Mouse (Mus musculus) granulocyte monocyte progenitor cell, adult 5-6 weeks (primary cell): ENCODE data around the gene Fli1. TPM values are rescaled to one million over a fixed set of nuclear protein-coding genes. Genes with fewer than 3 reads are reported as not detected.

ENCODE experiments used
- ATAC-seq: replicated peaks from 2 replicates; pipeline ENCODE4 v1.8.0; 2016; ENCODE audit warnings: mild to moderate bottlenecking, moderate TSS enrichment, inconsistent platforms; ENCODE audit not compliant: poor library complexity, severe bottlenecking
- total RNA-seq, 2 experiments: library from RNA; stranded (forward) in 1 of 2; stranded (reverse) in 1 of 2; fragments of 200-712, 200-1000 nt in 1 of 2; fragments of >200 nt in 1 of 2; fragmentation: Nextera tagmentation in 1 of 2; gene quantifications; 2 replicates each; pipeline ENCODE4 v1.2.3; 2014 to 2017

The Fli1 gene
- total RNA-seq, 2 experiments from 2014 or later: 68.3 to 106 TPM

DNA sequence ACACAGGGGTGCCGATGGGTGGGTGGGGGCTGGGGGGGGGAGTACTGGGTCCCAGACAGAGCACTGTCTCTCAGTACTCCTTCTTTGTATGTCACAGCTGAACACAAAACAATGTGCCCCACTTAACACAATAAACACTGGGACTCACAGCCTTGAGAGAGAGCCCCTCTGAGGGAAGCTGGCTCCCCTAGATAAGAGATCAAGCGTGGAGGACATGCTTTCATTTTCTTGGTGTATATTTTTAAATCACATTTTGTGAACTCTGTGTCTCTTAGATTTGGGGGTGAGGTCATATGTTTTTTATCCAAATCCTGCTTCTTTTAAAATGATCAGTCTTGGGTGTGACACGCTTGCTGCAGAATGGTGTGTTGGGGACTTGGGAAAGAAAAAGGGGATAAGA, 12.6 kb upstream of the Fli1 start:
- ATAC-seq: no peak

DNA sequence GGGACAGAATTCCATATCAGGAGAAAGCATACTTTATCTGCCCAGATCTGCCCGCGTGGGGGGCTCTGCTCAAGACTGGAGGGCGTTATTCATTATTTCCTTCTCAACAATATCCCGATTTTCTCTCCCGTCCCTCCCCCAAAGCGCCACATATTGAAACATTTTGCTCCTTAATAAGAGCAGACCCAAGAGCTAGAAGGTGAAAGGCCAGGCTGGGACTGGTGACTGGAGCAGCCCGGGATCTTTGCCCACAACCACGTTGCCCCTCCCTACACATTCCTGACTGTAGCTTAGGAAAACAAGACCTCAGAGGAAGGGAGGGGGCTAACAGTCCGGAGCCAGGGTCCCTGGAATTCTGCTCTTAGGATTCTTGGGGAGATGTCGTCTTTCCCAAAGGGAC, 7.9 kb upstream of the Fli1 start:
- no peak for ATAC-seq

DNA sequence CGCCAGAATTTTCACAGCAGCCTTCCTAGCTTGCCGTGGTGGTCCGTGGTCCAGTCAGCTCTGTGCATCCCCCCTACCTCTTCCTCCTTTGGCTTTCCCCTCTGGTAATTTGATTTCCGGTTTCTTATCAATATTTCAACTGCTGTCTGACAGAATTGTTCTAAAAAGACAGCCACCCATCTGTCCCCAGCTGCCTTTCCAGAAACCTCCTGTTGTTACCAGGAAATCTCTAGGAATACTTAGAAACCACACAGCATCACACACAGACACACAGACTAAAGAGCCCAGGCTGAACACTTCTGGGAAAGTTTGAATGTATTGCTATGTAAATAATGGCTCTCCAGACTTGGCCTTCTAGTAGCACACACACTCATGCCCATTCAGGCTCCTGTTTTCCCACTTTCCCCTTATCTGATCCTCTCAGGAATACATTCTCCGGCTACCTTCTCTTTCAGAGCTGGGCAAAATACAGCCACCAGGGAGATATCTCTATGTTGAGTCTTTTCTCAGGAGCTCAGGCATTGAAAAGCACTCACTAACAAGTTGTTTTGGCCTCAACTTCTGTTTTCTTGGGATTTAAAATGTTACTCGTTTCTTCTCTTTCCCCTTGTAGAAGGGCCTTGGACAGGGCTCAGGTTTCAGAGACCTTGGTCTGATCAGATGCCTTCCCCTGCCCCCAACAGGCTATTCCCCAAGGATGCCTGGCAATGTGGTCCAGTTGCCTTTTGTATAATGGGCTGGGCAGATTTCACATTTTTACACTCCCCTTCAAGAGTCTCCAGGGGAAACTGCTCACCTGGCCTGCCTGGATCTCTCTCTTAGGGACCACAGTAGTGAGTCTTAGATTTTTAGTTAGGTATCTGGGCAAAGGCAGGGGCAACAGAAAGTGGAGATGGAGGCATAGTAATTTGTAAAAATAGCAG, 7.1 kb upstream of the Fli1 start:
- ATAC-seq: no peak

DNA sequence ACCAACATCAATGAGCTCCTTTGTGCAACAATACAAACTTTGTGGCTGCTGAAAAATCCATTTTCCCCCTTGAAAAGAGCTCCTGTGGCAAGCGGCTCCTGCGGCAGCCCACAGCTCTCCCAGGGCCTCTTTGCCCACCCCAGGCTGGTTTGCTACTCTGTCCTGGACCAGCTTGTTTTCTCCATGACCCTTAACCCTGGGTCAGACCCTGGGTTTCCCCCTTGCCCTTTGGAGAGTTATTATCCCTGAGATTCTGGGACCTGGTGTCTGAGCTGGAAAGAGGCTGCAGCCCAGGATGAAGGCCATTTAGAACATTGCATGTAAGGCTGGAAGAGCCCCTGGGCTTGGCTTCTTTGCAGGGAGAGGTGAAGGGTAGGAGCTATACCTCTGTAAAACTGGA, 4.1 kb upstream of the Fli1 start:
- ATAC-seq: no peak

DNA sequence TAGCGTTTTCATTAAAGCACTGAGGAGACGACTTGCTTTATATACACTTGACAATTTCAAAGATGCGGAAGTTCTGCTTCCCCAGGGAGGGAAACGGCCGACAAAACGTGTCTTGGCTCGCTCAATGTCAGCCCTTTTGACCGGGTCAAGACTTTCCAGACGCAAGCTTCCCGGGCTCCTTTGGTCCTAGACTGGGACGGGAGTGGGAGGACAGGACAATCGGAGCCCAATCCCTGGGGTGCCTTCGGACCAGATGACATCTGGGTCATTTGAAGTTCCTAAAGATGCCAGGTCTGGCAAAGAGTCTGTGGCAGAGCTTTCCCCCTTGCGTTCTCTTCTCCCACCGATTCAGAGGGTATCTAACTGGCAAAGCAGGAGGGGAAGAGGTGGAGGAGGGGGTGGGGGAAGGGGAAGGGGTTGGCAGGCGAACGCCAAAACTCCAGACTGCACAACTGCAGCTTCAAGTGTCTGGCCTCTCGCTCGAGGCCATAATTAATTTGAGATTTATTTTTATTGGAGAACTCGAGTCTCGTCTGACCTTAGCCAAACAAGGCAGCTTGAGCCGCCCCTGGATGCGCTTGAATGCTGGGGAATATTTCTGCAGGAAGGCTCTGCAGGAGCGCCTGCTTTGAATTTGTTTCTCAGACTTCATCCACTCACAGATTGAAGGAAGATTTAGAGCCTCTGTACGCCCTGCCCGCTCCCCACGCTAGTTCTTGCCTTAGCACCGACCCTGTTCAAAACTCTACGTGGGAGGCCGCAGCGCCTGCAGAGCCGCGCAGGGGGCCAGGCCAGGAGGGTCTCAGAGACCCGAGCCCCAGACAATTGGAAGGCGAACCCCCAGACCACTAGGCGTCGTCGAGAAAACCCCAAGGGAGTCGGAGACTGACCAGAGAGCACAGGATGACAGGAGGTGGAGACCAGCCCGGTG, 2.3 kb upstream of the Fli1 start:
- no peak for ATAC-seq

DNA sequence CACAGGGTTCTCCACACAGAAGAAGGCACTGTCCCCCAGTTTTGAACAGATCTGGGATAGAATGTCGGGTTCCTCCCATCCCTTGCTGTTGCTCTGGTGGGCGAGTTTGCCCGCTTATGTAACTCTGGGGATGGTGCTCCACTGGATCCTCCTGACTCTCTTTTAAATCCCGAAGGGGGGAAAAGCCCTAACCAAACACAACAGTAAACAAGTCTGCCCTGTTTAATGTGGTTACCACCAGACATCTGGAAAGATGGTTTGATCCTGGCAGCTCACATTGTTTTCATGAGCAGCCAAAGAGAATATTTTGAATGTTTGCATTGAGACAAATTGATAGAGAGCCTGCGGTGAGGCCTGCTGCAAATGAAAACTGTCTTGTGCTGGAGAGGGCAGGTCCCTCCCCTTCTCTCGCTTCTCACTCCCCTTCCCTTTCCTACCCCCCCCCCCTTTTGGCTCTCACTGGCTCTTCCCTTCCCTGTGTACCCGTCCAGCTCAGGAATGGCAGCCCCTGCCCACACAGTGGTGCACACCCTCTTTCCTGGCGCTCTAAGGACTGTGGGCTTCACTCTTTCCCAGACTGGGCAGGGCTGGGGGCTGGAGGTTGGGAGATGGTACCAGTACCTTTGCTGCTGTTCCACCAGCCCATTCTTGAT, 1.4 kb upstream of the Fli1 start:
- ATAC-seq: no peak

DNA sequence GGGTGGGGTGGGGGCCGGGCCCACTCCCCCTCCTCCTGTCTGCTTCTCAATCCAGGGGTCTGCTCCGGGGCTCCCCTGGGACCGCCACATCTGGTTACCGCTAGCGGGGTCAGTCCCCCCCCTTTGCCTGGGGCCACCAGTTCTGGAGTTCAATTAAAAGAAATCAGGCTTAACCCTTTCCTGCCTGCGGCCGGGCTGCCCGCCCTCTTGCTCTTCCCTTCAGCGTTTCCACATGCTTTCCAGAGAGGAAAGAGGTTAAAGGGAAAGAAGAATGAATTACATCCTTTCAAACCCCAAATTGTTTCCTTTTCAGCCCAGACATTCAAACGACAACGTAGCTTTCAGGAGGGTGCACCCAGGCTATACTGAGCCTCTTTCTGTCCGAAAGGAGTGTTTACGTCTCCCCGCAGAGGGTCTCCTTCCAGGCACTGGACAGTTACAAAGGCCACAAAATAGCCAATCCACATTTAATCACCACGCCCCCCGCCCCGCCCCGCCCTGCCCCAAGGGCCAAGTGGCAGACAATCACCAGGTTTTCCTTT, 450 bp upstream of the Fli1 start:
- no peak for ATAC-seq

DNA sequence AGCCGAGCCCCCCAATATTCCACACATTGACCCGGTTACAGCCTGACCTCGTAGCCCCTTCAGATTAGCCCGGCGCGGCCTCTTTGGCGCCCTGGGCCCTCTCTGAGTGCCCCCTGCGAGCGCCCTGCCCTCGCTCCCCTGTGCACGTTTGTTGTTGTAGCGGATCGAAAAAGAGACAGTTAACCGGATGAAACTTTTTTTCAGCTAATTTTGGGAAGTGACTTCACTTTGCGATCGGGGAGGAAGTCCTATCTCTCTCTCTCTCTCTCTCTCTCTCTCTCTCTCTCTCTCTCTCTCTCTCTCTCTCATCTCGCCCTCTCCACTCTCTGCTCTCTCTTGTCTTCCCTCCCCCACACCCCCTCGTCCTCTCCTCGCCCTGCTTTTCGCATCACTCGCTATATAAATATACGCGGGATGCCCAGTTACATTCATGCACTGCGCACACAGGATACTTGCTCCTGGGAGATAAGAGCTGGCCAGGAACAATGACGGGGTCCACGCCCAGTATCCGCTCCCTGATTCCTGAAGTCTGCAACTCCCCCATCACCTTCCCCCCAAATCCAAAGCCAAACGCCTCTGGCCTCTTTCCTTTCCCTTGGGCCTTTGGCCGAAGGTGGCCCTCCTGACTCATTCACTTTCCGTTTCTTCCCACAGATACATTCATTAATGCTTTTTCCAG, 1.3 kb downstream of the Fli1 start:
- ATAC-seq: peak; percentile 15

DNA sequence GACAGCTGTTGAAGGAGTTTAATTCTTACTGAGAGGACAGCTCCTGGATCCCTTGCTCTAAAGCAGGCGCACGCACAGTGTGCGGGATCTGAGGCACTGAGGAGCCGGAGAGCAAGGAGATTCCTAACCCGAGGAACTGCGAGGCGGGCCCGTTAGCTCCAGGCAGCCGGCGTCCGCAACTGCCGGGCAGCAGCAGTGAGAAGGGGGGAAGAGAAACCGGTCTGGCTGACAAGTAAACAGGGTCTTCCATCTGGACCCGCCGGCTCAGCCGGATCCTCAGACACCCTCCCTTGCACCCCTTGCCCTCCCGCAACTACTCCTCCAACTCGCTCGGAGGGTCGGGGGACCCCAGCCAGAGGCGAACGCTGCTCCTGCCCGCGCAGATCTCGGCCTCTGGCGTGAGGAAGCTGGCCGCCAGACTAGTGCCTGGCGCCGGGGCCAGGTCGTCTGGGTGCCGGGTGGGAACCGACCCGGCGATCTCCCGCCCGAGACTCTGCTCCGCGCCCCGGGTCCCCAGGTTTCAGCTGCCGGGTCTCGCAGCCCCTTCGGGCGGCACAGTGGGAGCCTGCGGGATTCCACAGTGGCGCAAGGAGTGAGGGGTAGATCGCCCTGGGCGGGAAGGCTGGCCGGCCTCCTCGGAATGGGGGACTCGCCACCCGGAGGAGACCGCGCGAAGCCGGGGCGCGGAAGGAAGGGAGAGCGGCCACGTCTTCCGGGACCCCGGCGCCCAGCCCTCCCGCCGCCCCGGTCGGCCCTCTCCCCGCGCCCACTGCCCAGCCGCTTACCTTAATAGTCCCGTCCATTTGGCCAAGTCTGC, 2.0 kb downstream of the Fli1 start:
- peak; percentile 4 for ATAC-seq

DNA sequence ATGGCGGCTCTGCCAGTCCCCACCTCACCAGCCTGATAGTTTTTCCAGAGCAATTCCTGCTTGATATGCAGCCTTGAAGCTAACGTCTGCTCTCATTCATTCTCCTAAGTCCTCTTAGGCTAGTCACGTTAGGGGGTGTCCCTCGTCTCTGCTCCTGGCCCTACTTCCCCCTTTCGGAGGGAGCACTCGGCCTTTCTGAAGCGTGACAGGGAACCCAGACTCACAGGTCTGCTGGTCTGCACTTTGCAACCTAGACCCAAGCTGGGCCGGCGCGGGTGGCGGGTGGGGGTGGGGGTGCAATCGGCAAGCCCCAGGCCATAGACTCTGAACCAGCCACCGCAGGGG, 2.6 kb downstream of the Fli1 start:
- peak; percentile 57 for ATAC-seq

DNA sequence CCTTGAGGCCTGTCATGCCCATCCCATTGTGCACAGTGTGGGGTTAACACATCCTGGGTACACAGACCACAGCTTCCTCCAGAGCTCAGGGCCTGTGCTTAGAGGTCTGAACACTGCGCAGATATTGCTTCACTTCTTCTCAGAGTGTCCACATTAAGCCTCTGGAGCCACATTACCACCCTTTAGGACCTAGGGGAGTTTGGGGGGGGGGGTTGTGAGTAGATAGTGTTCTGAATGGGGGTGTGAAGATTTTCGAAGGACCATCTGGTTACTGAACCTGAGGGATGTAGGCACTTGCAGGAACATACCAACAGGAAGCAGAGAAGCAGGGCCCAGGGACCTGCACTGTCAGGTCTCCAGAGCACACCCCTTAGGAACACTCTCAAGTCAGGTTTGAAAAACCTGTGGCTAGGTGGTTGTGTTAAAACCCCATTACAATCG, 3.3 kb downstream of the Fli1 start:
- ATAC-seq: peak; percentile 72

DNA sequence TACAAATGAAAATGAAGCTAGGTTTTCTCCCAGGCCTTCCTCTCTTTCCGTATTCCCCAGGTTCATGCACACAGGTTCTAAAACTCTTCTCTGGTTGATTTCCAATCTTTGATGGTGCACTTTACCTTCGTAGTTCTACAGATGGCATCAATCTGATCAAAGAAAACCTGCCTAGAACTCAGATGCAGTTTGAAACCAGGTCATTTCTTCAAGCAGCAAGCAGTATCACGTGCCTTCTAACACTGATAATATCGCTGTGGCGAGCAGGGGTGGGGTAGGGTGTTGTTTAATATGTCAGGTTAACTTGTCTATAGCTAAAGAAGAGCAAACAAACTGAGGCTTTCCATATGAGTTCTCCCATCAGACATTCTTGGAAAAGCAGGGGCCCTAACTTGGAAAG, 4.5 kb downstream of the Fli1 start:
- no peak for ATAC-seq

DNA sequence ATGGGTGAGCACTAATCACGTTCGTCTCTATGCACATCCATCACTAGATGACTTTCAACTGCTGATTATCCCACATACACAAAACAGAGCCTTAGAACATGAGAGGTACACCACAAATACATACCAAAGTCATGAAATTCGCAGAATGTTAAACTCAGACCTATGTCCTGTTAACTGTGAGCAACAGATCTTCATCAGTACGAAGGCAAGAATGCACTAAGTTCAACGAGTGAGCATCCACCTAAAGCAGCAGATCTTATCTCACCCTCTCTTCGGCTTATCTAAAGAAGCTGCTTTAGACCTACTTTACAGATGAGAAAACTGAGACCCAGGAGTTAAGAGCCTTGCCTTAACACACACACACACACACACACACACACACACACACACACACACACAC, 5.0 kb downstream of the Fli1 start:
- ATAC-seq: no peak

DNA sequence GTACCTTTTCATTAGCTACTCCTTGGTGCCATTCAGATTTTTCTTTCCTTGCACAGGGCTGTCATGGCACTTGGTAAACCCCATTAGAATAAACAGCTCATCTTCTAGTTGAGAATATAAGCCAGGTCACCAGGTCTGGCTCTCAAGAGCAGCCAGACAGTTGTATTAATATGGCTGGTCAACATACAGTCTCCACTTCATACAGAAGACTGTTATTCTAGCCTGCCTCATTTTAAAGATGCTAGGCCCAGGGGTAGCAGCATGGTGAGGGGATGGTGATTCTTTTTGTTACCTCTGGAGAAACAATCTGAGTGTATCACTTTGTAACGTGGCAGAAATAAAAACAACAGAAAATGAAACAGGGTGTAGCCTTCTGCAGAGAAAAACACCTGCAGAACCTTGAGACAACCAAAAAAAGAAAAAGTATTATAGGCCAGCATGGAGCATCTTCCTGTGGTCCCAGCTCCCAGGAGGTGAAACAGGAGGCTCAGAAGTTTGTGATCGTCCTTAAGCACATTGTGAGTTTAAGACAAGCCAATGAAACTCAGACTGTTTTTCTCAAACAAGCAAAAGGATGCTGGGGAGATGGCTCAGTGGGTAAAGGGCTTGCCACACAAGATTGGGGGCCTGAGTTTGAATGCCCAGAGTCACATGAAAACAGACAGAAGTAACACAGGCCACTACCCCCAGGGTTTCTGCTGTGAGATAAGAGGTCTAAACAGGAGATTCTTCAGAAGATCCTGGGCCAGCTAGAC, 7.3 kb downstream of the Fli1 start:
- ATAC-seq: no peak

DNA sequence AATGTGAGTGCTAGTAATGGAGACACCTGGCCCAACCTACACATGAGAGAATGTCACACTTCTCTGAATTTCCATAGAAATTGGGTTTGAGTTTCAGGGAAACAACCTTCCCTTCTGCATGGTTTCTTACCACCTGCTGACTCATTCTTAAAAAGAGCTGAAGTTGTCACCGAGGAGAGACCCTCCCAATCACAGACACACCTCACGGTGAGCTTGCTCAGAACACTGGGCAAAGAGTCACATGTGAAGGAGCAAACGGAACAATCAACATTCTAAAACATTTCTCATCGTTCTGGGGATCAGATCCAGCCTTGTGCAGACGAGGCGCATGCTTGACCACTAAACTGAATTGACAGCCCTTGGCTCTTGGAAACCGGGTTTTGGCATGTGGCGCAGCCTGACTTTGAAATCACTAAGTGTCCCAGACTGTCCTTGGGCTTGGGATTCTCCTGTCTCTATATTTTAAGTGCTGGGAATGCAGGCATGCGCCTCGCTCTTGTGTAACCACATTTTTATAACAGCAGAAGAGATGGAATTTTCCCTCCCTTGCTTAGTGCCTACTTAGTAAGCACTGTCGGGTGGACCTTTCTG, 8.5 kb downstream of the Fli1 start:
- ATAC-seq: no peak

DNA sequence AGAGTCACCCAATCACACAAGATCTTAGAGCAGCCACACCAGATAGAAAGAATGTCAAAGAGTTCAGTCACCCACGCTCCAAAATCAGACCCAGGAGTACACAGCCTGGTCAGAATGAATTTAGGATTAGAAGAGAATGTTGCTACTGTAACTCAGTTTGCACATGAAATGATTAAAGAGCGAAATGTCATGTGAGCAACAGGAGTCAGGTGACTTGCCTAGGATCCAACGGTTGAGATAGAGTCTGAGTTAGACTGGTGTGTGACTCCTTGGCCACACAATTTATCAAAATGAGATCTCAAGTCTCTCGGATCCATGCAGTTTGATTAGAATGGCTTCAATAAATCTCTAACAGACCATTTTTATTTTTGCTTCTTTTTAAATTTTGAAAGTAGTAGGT, 11.1 kb downstream of the Fli1 start:
- ATAC-seq: no peak

DNA sequence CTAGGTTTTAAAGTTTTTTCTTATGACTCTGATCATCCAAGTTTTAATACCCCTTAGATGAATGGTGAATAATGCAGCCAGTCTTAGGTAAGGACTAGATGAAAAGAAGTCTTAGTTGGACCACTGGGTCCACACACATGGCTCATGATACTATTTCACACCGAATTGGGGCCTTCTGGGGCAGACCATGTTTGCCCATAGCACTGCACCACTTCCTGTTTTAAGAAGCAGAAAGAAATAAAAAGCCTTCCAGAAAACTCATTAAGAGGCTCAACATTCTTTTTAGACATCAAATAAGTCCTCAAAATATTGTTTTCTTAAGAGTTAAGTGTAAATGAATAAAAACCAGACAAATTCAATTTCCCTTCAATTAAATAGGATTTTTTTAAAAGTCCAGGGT, 11.7 kb downstream of the Fli1 start:
- ATAC-seq: peak; percentile 73

DNA sequence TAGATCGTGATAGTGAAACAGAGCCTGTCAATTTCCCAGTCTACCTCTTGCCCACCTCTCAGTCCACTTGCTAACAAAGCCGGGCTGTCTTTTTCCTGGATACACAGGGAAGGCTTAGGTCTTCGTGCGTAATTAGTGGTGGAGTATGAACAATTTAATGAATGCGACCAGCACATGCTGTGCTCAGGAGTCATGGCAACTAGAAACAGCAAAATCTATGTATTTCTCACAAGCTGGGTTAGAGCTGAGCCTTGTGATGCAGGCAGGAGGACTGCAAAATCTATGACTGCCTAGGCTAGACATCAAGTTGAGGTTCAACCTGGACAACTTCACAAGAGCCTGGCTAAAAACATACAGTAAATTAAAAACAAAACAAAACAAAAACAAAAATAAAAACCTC, 12.5 kb downstream of the Fli1 start:
- no peak for ATAC-seq
